Mouse (Mus musculus) small intestine, adult 2 months (tissue): ENCODE measurements around the gene Tecpr2.

ENCODE experiments used
- CTCF ChIP-seq: fragments of 200-500 bp; IDR thresholded peaks from 2 replicates; pipeline ENCODE4 v1.5.1; 2012; ENCODE audit warnings: low read depth, mild to moderate bottlenecking, control low read depth, inconsistent platforms, low read length, moderate library complexity, mixed read lengths; ENCODE audit not compliant: insufficient replicate concordance, insufficient read length; ENCODE audit errors: extremely low read depth
- POLR2A ChIP-seq: fragments of 200-500 bp; IDR thresholded peaks from 2 replicates; pipeline ENCODE4 v1.6.1; 2012; ENCODE audit warnings: low read depth, mild to moderate bottlenecking, control low read depth, inconsistent platforms, low read length, moderate library complexity

DNA sequence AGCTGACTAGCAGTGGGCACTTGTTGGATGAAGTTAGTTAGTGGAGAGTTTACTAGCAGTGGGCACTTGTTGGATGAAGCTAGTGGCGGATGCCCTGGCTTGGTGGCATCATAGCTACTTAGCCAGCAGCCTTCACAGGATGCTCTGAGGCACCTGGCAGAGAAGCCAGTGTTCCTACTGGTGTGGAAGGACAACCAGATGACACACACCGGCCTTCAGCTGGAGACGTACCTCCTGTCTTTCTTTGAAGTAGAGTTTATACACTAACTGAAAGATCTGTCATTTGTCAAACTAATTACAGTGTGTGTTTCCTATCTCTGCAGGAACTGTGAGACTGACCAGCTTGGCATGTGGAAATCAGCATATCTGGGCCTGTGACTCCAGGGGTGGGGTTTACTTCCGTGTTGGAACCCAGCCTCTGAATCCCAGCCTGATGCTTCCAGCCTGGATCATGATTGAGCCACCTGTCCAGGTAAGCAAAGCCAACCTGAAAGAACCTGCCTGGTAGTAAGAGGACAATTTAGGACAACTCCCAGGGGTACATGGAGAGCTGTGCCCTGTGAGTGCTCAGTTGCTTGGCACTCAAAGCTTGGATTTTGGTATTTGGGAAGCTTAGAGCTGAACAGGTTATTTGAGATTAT, 65.4 kb downstream of the Tecpr2 start:
- TF ChIP-seq CTCF: no peak
- no peak for TF ChIP-seq POLR2A
